ENCODE assay signal across 26 mouse cellular contexts in genomic region chr1:72203204-72203603, GRCm38 (mm10). TPM values are rescaled to one million over a fixed set of nuclear protein-coding genes. Genes with fewer than 3 reads are reported as not detected.
DNase-seq lines count a peak whose midpoint lies in the region; ATAC-seq and TF ChIP-seq lines count a peak whose summit lies in the region.
"Had no signal": no experiment of that assay in that cellular context is flagged by ENCODE, and none has a peak within 500 bp of the region (broad histone marks: within the 10 kb centered on the region; RNA-seq: fewer than 3 reads in every experiment).

No protein-coding gene starts in this region.

- intact Hi-C loops in gastrocnemius, postnatal 36 days (cut with DNase I), result no loop called here

- H3K4me1 ChIP-seq in embryonic facial prominence, embryonic 13.5 days, result peaks cover 5% of the 10 kb centered on the region
- peaks cover 5% of the 10 kb centered on the region for H3K4me1 ChIP-seq in embryonic facial prominence, embryonic 10.5 days
- H3K4me1 ChIP-seq in E14TG2a.4 (replicated peaks; ENCODE audit: low read depth, low read length), result peaks cover 98% of the 10 kb centered on the region
- no peaks in the 10 kb centered on the region; the same call in none of the 2 replicates for H3K4me1 ChIP-seq in small intestine, adult 2 months (ENCODE audit: control insufficient read depth, insufficient read depth, insufficient read length, low read length)
- 0 out of 2 replicates have a peak, but pooled peaks cover 6% of the 10 kb centered on the region for H3K4me1 ChIP-seq in forebrain, embryonic 13.5 days
- H3K4me1 ChIP-seq: embryonic facial prominence, embryonic 12.5 days; heart, embryonic 15.5 days had no signal

- peak; percentile 40; the same call in 1 of the 2 replicates for ATAC-seq in embryonic facial prominence, embryonic 13.5 days (ENCODE audit: insufficient number of reproducible peaks, insufficient read depth, low FRiP score, low TSS enrichment, low read depth)
- no peak for ATAC-seq in forebrain, embryonic 13.5 days
- ATAC-seq: forebrain, postnatal 0 days; hindbrain, postnatal 0 days; intestine, embryonic 15.5 days had no signal

- H3K36me3 ChIP-seq in embryonic facial prominence, embryonic 13.5 days, result no peaks in the 10 kb centered on the region
- no peaks in the 10 kb centered on the region for H3K36me3 ChIP-seq in embryonic facial prominence, embryonic 10.5 days (replicated peaks)
- H3K36me3 ChIP-seq in E14TG2a.4 (ENCODE audit: insufficient read depth, low read length), result peaks cover 95% of the 10 kb centered on the region
- H3K36me3 ChIP-seq in small intestine, adult 2 months (ENCODE audit: control insufficient read depth, insufficient read depth, low read length), result no peaks in the 10 kb centered on the region
- no peaks in the 10 kb centered on the region for H3K36me3 ChIP-seq in forebrain, embryonic 13.5 days (ENCODE audit: poor library complexity, severe bottlenecking)
- H3K36me3 ChIP-seq: embryonic facial prominence, embryonic 12.5 days; forebrain, embryonic 10.5 days; G1E; heart, embryonic 10.5 days; heart, embryonic 15.5 days; hindbrain, embryonic 13.5 days; intestine, embryonic 15.5 days had no signal

- no peak overlapping the region for H3K27ac ChIP-seq in embryonic facial prominence, embryonic 13.5 days
- H3K27ac ChIP-seq in embryonic facial prominence, embryonic 10.5 days (replicated peaks), result no peak overlapping the region
- no peak overlapping the region for H3K27ac ChIP-seq in small intestine, adult 2 months (ENCODE audit: insufficient read depth, low read depth, low read length)
- no peak overlapping the region for H3K27ac ChIP-seq in forebrain, embryonic 13.5 days
- H3K27ac ChIP-seq: embryonic facial prominence, embryonic 12.5 days; forebrain, embryonic 10.5 days; heart, embryonic 10.5 days; heart, embryonic 15.5 days; hindbrain, embryonic 13.5 days; hindbrain, postnatal 0 days; intestine, embryonic 15.5 days had no signal

- H3K4me2 ChIP-seq in embryonic facial prominence, embryonic 13.5 days, result no peak overlapping the region
- no peak overlapping the region for H3K4me2 ChIP-seq in forebrain, embryonic 13.5 days
- H3K4me2 ChIP-seq: embryonic facial prominence, embryonic 12.5 days; heart, embryonic 15.5 days; hindbrain, embryonic 13.5 days; intestine, embryonic 15.5 days had no signal

- TF ChIP-seq CTCF in E14TG2a.4 (conservative IDR thresholded peaks at IDR 0.05; ENCODE audit: low read length), result no peak
- TF ChIP-seq CTCF in small intestine, adult 2 months (IDR thresholded peaks at IDR 0.05; ENCODE audit: extremely low read depth, insufficient read length, insufficient replicate concordance, low read depth, low read length), result no peak

- no peak for DNase-seq in embryonic facial prominence, embryonic 10.5 days (ENCODE audit: low spot score)
- DNase-seq in gastrocnemius, postnatal 36 days, result no peak
- DNase-seq in B cell, adult 2 months, result no peak
- DNase-seq: adrenal gland, adult 8-10 months; adrenal gland, postnatal 36 days; cerebellum, adult 8-10 months; cerebellum, postnatal 14 days; embryo, embryonic 11 days; forebrain, postnatal 0 days; gastrocnemius, postnatal 14 days; heart, postnatal 14 days; kidney, adult 2 months had no signal

- H3K9me3 ChIP-seq in embryonic facial prominence, embryonic 13.5 days, result no peaks in the 10 kb centered on the region
- no peaks in the 10 kb centered on the region for H3K9me3 ChIP-seq in embryonic facial prominence, embryonic 10.5 days
- H3K9me3 ChIP-seq in E14TG2a.4 (ENCODE audit: low read length), result no peaks in the 10 kb centered on the region
- no peaks in the 10 kb centered on the region for H3K9me3 ChIP-seq in forebrain, embryonic 13.5 days (replicated peaks)
- H3K9me3 ChIP-seq: embryonic facial prominence, embryonic 12.5 days; forebrain, embryonic 10.5 days; G1E; heart, embryonic 10.5 days; heart, embryonic 15.5 days; hindbrain, embryonic 13.5 days; intestine, embryonic 15.5 days had no signal

- TF ChIP-seq POLR2A in small intestine, adult 2 months (IDR thresholded peaks at IDR 0.05; ENCODE audit: low read depth, low read length), result 0 out of 2 replicates have a peak, but pooled peaks have one; percentile 0

- no peak overlapping the region for H3K4me3 ChIP-seq in embryonic facial prominence, embryonic 13.5 days
- no peak overlapping the region for H3K4me3 ChIP-seq in embryonic facial prominence, embryonic 10.5 days
- H3K4me3 ChIP-seq in E14TG2a.4 (replicated peaks; ENCODE audit: low read length), result peak overlapping the region; percentile 5; the same call in 1 of the 2 replicates
- no peak overlapping the region for H3K4me3 ChIP-seq in small intestine, adult 2 months (ENCODE audit: low read depth, low read length)
- H3K4me3 ChIP-seq in forebrain, embryonic 13.5 days, result no peak overlapping the region
- H3K4me3 ChIP-seq: embryonic facial prominence, embryonic 12.5 days; erythroblast, embryonic 14.5 days; forebrain, embryonic 10.5 days; heart, embryonic 10.5 days; heart, embryonic 15.5 days; hindbrain, embryonic 13.5 days; intestine, embryonic 15.5 days had no signal

- 75% methylated on average over 9 of the region's 9 CpGs for WGBS in embryonic facial prominence, embryonic 13.5 days
- WGBS in embryonic facial prominence, embryonic 10.5 days, result 84% methylated on average over 9 of the region's 9 CpGs
- 89% methylated on average over 9 of the region's 9 CpGs for WGBS in small intestine, adult 2 months
- WGBS in forebrain, embryonic 13.5 days, result 90% methylated on average over 9 of the region's 9 CpGs

- no peak overlapping the region for H3K9ac ChIP-seq in embryonic facial prominence, embryonic 13.5 days
- no peak overlapping the region for H3K9ac ChIP-seq in forebrain, embryonic 13.5 days
- H3K9ac ChIP-seq: embryonic facial prominence, embryonic 12.5 days; forebrain, postnatal 0 days; heart, embryonic 15.5 days; hindbrain, embryonic 13.5 days; intestine, embryonic 15.5 days had no signal

- H3K27me3 ChIP-seq in embryonic facial prominence, embryonic 13.5 days, result no peaks in the 10 kb centered on the region
- H3K27me3 ChIP-seq in embryonic facial prominence, embryonic 10.5 days (replicated peaks; ENCODE audit: low read depth, poor library complexity, severe bottlenecking), result no peaks in the 10 kb centered on the region
- H3K27me3 ChIP-seq in E14TG2a.4 (ENCODE audit: insufficient read depth, low read length), result no peaks in the 10 kb centered on the region
- no peaks in the 10 kb centered on the region for H3K27me3 ChIP-seq in small intestine, adult 2 months (ENCODE audit: control insufficient read depth, insufficient read depth, low read length)
- no peaks in the 10 kb centered on the region for H3K27me3 ChIP-seq in forebrain, embryonic 13.5 days
- H3K27me3 ChIP-seq: embryonic facial prominence, embryonic 12.5 days; heart, embryonic 15.5 days; hindbrain, embryonic 13.5 days; intestine, embryonic 15.5 days had no signal

RNA-seq across cellular contexts. Expression of gene Mreg, which starts 8.9 kb away (rescaled TPM):
- 3.9 and 4.2 TPM in 2 replicates for polyA plus RNA-seq in embryonic facial prominence, embryonic 13.5 days (2015; fragmentation: Nextera tagmentation; extraction: Ambion mirVana)
- polyA plus RNA-seq in embryonic facial prominence, embryonic 10.5 days (2016; fragmentation: Nextera tagmentation; extraction: Ambion mirVana), result 20.3 and 21.1 TPM in 2 replicates
- polyA plus RNA-seq in small intestine, adult 2 months (2012; rRNA removed), result 0.94 and 11.0 TPM in 2 replicates
- 1.3 and 1.5 TPM in 2 replicates for polyA plus RNA-seq in forebrain, embryonic 13.5 days (2015; fragmentation: Nextera tagmentation; extraction: Ambion mirVana)
- total RNA-seq in gastrocnemius, postnatal 36 days (2021), result 10 to 100 TPM; 38.1 to 52.4 TPM
- total RNA-seq: hematopoietic stem cell, adult 5-6 weeks had no signal
- polyA plus RNA-seq: G1E had no signal
